Mouse (Mus musculus) lung, postnatal 0 days (tissue): ENCODE results near the gene Atrip.

Source experiments
- CTCF ChIP-seq: IDR thresholded peaks from 2 replicates; pipeline ENCODE4 v1.5.1; 2016; ENCODE audit warnings: antibody characterized with exemption, mild to moderate bottlenecking
- EP300 ChIP-seq: IDR thresholded peaks from 2 replicates; pipeline ENCODE4 v1.6.1; 2016; ENCODE audit warnings: antibody characterized with exemption, mild to moderate bottlenecking, control low read depth

DNA sequence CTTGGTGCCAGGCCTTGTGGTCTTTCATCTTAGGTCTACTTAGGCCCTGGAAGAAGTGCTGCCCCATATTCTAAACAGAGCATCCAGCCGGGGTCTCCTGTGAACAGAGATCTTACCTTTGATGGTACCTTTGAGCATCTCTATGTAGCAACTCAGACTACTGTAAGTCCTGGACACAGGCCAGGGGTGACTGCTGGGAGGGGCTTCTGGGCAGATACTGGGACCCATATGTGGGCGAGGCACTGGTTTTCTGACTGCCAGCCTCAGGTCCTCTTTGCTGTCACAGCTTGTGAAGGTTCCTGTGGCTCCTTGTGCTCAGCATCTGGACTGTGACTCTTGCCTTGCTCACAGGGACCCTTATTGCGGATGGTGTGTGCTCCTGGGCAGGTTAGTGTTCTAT is 28.6 kb upstream of the Atrip start:
- TF ChIP-seq EP300 (no peak), CTCF (no peak)
